Mouse (Mus musculus) lung, adult 2 months (tissue): Measurements from ENCODE around the gene Cyth1.

Experiments
- CTCF ChIP-seq: fragments of 200-500 bp; IDR thresholded peaks from 2 replicates; pipeline ENCODE4 v1.5.1; 2011; ENCODE audit warnings: mild to moderate bottlenecking, low read length, control low read depth; ENCODE audit not compliant: insufficient read depth
- POLR2A ChIP-seq: fragments of 200-500 bp; IDR thresholded peaks from 2 replicates; pipeline ENCODE4 v1.6.1; 2011; ENCODE audit warnings: low read depth, mild to moderate bottlenecking, control low read depth, low read length, borderline replicate concordance; ENCODE audit errors: extremely low read depth

DNA sequence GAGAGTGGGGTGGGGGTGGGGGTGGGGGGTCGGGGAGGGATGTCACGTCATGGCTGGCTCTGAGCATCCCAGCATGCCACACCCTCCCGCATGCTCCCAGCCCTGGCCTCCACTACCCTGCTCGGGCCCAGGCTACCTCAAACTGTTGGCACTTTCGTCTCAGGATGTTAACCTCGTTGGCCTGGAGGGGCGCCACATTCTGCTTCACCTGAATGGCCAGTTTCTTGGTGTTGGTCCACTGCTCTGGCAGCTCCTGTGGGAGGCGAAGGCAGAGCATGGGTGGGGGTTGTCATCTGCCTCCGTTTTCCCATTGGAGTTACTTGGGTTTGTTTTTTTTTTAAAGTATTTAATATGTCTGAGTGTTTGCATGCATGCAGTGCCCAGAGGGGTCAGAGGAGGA is 147.3 kb downstream of the Cyth1 start:
- TF ChIP-seq CTCF, result no peak
- no peak for TF ChIP-seq POLR2A
